Mouse (Mus musculus): ENCODE measurements at regions not wholly inside any gene's neighbourhood (a gene's known extent, or its start where the extent isn't known, plus 50 kb on each side); places are given as distances from the start of the nearest gene placed in this dataset.

DNA sequence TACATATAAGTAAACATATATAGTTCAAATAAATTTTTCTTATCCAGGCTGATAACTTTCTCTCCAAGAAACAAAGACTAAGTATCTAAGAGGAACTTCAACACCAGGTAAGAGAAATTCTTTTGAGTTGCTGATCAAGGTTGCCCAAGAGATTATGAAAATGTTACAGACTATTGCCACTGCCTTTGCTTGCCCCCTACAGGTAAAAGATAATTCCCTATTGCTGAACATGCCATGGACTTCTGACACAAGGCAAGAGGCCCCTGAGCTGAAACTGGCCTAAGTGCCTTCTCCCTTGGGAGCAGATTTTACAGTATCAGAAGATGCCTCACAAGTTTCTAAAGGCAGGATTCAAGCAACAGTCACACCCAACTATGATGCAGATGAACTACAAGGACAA is 2914.2 kb upstream of the Gm6569 start:
- Histone ChIP-seq H3K36me3 (ENCODE audit: control insufficient read depth, insufficient read depth, low read length) (no peaks in the 10 kb centered on the region), H3K4me1 (ENCODE audit: control insufficient read depth, insufficient read depth, low read length) (no peaks in the 10 kb centered on the region), H3K4me2 (replicated peaks; ENCODE audit: low read depth, low read length) (no peak overlapping the region), H3K27me3 (ENCODE audit: control insufficient read depth, insufficient read depth, low read length) (no peaks in the 10 kb centered on the region), H3K9me3 (ENCODE audit: control insufficient read depth, low read depth, low read length) (no peaks in the 10 kb centered on the region), H3K27ac (ENCODE audit: low read length) (no peak overlapping the region), H3K4me3 (ENCODE audit: low read depth, low read length) (no peak overlapping the region), H3K9ac (replicated peaks; ENCODE audit: low read depth, low read length) (no peak overlapping the region)
- ATAC-seq (ENCODE audit: insufficient number of reproducible peaks, insufficient read depth, low FRiP score, low read depth), result no peak

DNA sequence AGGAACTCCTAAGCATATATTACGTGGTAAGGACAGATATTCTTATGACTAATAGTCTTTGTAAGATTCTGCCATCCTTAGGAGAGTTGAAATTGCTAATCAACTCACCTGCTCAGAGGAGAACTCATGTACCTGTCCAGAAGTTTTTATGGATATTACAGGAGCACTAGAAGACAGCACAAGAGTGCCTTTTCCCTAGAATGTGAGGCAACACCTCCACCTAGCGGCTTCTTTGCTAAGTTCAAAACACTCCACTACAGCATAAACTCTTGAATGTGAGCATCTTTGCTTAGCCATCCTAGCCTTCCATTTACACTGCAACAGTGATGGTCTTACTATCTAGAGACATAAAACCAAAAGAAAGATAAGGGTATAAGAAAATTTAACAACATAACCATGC is 2913.5 kb upstream of the Gm6569 start:
- H3K36me3 ChIP-seq (ENCODE audit: control insufficient read depth, insufficient read depth, low read length), result no peaks in the 10 kb centered on the region
- H3K27ac ChIP-seq (ENCODE audit: low read length), result no peak overlapping the region
- no peak overlapping the region for H3K9ac ChIP-seq (replicated peaks; ENCODE audit: low read depth, low read length)
- H3K27me3 ChIP-seq (ENCODE audit: control insufficient read depth, insufficient read depth, low read length), result no peaks in the 10 kb centered on the region
- 40% methylated on average over 2 of the region's 2 CpGs for WGBS
- peak; percentile 56; the same call in 1 of the 2 replicates for ATAC-seq (ENCODE audit: insufficient number of reproducible peaks, insufficient read depth, low FRiP score, low read depth)
- no peaks in the 10 kb centered on the region for H3K9me3 ChIP-seq (ENCODE audit: control insufficient read depth, low read depth, low read length)
- H3K4me1 ChIP-seq (ENCODE audit: control insufficient read depth, insufficient read depth, low read length), result no peaks in the 10 kb centered on the region
- H3K4me3 ChIP-seq (ENCODE audit: low read depth, low read length), result no peak overlapping the region
- no peak overlapping the region for H3K4me2 ChIP-seq (replicated peaks; ENCODE audit: low read depth, low read length)
